Mouse (Mus musculus) limb, embryonic 14.5 days (tissue): Measurements from ENCODE around the gene Mllt6. TPM values are rescaled to one million over a fixed set of nuclear protein-coding genes. Genes with fewer than 3 reads are reported as not detected.

Experiments used
- ATAC-seq: fragments of 200-750 bp; cut with Nextera tagmentation; 2 replicates; pipeline ENCODE4 v1.8.0; 2017; ENCODE audit warnings: low read depth, moderate number of reproducible peaks, moderate TSS enrichment; ENCODE audit not compliant: low FRiP score
- DNase-seq: peaks from one replicate; pipeline ENCODE4 v3.0.0-alpha.2; 2015; ENCODE audit warnings: low spot score
- H3K27ac ChIP-seq: fragments of 300-500 bp; sonication (generic); replicated peaks from 2 replicates; pipeline ENCODE4 v1.5.1; 2014; ENCODE audit warnings: low read depth, mild to moderate bottlenecking, low read length, moderate library complexity, mixed read lengths
- H3K27me3 ChIP-seq: fragments of 300-500 bp; sonication (generic); 2 replicates; pipeline ENCODE4 v1.6.1; 2014; ENCODE audit warnings: low read length, mixed read lengths; ENCODE audit not compliant: control insufficient read depth, insufficient read depth
- H3K36me3 ChIP-seq: fragments of 300-500 bp; sonication (generic); 2 replicates; pipeline ENCODE4 v1.6.1; 2014; ENCODE audit warnings: mild to moderate bottlenecking, low read length, moderate library complexity, mixed read lengths; ENCODE audit not compliant: control insufficient read depth, insufficient read depth
- H3K4me1 ChIP-seq: fragments of 300-500 bp; sonication (generic); 2 replicates; pipeline ENCODE4 v1.6.1; 2014; ENCODE audit warnings: antibody characterized with exemption, low read length, mixed read lengths; ENCODE audit not compliant: control insufficient read depth, insufficient read depth
- H3K4me2 ChIP-seq: fragments of 300-500 bp; sonication (generic); replicated peaks from 2 replicates; pipeline ENCODE4 v1.6.1; 2014; ENCODE audit warnings: low read depth, mild to moderate bottlenecking, low read length, moderate library complexity; ENCODE audit not compliant: severe bottlenecking
- H3K4me3 ChIP-seq: fragments of 300-500 bp; sonication (generic); replicated peaks from 2 replicates; pipeline ENCODE4 v1.5.1; 2014; ENCODE audit warnings: low read length
- H3K9ac ChIP-seq: fragments of 300-500 bp; sonication (generic); 2 replicates; pipeline ENCODE4 v1.6.1; 2014; ENCODE audit warnings: mild to moderate bottlenecking, low read depth, low read length, moderate library complexity; ENCODE audit not compliant: severe bottlenecking
- H3K9me3 ChIP-seq: fragments of 300-500 bp; sonication (generic); 2 replicates; pipeline ENCODE4 v1.6.1; 2016; ENCODE audit warnings: low read length; ENCODE audit not compliant: control insufficient read depth
- POLR2A ChIP-seq: fragments of 200-500 bp; IDR thresholded peaks from 2 replicates; pipeline ENCODE4 v1.8.0; 2012; ENCODE audit warnings: inconsistent platforms, mild to moderate bottlenecking, moderate library complexity, borderline replicate concordance; ENCODE audit not compliant: insufficient read depth, insufficient read length; ENCODE audit errors: extremely low read depth
- WGBS: fragments of 180-500 bp; shearing (Covaris S2); extraction: QIAGEN DNeasy Blood & Tissue Kit; methylation state at CpG from one replicate; pipeline ENCODE4 v1.1.7; 2014; 5-methylcytosine and 5-hydroxymethylcytosine counted together
- polyA plus RNA-seq, 2 experiments: library from polyadenylated mRNA; depleted of rRNA in 1 of 2; stranded (reverse) in 1 of 2; unstranded in 1 of 2; fragments of >200 nt; fragmentation: Nextera tagmentation in 1 of 2; extraction: Ambion mirVana in 1 of 2; gene quantifications; 2 replicates each; pipeline versions ENCODE4 v1.2.1 to v1.2.3; 2012 to 2014

Gene Mllt6
- polyA plus RNA-seq, 2 experiments: 4.9 to 28.6 TPM

DNA sequence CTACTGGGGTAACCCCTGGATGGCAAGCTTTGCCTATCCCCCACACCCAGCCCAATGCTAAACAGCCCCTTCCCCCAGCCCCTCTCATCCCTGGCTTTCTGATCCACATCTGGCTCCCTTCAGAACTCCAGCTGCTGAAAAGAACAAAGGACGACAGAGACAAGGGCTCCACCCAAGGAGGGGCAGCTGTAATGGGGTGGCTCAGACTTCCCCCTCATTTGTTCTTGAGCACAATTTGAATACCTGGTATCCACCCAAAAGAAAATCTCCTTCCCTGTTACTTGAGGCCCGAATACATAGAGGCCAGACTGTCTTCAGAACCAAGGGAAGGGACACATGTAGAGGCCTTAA, 7.9 kb downstream of the Mllt6 start:
- Histone ChIP-seq H3K36me3 (peaks cover 94% of the 10 kb centered on the region), H3K4me3 (no peak overlapping the region), H3K27me3 (no peaks in the 10 kb centered on the region), H3K9me3 (no peaks in the 10 kb centered on the region), H3K27ac (no peak overlapping the region), H3K4me2 (no peak overlapping the region), H3K4me1 (no peaks in the 10 kb centered on the region), H3K9ac (no peak overlapping the region)
- TF ChIP-seq POLR2A: no peak
- DNase-seq (no peak), ATAC-seq (no peak)
- WGBS: 43% methylated on average over 2 of the region's 2 CpGs

DNA sequence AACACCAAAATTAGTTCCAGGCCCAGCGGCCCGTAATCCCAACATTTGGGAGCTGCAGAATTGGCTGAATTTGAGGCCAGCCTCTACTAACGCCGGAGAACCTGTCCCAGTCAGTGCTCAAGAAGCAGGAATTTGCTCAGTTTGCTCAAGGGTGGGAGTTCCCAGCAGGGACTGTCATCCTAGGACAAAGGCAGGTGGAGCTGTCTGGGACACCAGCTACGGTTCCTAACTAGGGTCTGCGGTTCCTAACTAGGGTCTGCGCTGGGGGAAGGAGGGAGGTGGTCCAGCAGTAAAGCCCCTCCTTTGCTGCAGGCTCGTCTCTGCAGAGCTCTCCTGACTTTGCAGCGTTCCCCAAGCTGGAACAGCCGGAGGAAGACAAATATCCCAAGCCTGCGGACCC, 9.9 kb downstream of the Mllt6 start:
- Histone ChIP-seq H3K27ac (no peak overlapping the region), H3K27me3 (no peaks in the 10 kb centered on the region), H3K9me3 (no peaks in the 10 kb centered on the region), H3K36me3 (peaks cover 97% of the 10 kb centered on the region), H3K9ac (no peak overlapping the region), H3K4me1 (no peaks in the 10 kb centered on the region), H3K4me3 (no peak overlapping the region), H3K4me2 (no peak overlapping the region)
- no peak for TF ChIP-seq POLR2A
- 86% methylated on average over 11 of the region's 11 CpGs for WGBS
- ATAC-seq (no peak), DNase-seq (no peak)

DNA sequence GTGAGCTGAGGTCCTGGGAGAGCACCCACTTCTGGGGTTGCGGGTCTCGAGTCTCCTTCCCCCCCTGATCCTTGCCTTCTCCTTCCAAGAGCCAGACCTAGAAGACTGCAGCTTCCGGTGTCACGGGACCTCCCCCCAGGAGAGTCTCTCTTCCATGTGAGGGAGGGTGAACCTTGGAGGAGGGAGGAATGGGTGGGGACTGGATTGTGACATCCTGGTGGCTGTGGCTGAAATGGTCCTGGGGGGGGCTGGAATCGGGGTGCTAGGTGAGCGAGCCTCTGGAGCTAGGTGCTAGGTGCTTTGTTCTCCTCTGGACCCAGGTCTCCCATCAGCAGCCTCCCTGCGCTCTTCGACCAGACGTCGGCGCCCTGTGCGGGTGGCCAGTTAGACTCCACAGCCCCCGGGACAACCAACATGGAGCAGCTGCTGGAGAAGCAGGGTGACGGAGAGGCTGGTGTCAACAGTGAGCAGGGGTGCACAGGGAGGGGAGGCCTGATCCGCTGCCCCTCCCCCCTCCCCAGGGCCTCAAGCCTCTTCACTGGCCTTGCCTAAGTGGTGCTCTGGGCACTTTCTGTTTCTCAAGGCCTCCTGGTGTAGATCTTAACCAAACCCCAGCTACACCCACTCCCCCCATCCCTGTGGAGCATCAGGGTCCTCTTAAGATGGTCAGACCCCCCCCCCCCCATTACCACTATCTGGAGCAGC, 13.0 kb downstream of the Mllt6 start:
- no peaks in the 10 kb centered on the region for H3K4me1 ChIP-seq
- TF ChIP-seq POLR2A: no peak
- no peak for ATAC-seq
- no peak overlapping the region for H3K9ac ChIP-seq
- no peaks in the 10 kb centered on the region for H3K9me3 ChIP-seq
- no peaks in the 10 kb centered on the region for H3K27me3 ChIP-seq
- no peak for DNase-seq
- H3K36me3 ChIP-seq: peaks cover 95% of the 10 kb centered on the region
- H3K4me3 ChIP-seq: no peak overlapping the region
- H3K4me2 ChIP-seq: no peak overlapping the region
- H3K27ac ChIP-seq: no peak overlapping the region
- 83% methylated on average over 15 of the region's 15 CpGs for WGBS

DNA sequence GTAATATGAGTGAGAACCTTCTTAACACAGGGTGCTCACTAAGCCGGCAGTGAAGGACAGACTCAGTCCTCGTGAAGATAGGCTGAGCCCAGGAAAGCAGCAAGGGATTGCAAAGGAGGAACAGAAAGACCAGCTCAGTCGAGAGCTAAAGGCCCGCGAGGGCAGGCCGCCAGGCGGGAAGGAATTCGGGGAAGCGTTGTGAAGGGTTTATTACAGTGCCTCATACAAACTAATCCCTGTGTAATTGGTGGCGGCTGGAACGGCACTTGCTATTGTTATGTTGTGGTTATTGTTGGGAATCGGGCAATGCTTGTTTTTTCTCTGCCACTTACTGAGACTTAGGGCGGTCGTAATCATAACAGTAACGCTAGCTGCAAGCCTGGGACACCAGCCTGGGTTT, 14.2 kb downstream of the Mllt6 start:
- Histone ChIP-seq H3K4me3 (no peak overlapping the region), H3K36me3 (peaks cover 96% of the 10 kb centered on the region), H3K9me3 (no peaks in the 10 kb centered on the region), H3K27me3 (no peaks in the 10 kb centered on the region), H3K4me1 (no peaks in the 10 kb centered on the region), H3K4me2 (no peak overlapping the region), H3K9ac (no peak overlapping the region), H3K27ac (no peak overlapping the region)
- DNase-seq: no peak
- 60% methylated on average over 15 of the region's 15 CpGs for WGBS
- no peak for TF ChIP-seq POLR2A
- ATAC-seq: no peak

DNA sequence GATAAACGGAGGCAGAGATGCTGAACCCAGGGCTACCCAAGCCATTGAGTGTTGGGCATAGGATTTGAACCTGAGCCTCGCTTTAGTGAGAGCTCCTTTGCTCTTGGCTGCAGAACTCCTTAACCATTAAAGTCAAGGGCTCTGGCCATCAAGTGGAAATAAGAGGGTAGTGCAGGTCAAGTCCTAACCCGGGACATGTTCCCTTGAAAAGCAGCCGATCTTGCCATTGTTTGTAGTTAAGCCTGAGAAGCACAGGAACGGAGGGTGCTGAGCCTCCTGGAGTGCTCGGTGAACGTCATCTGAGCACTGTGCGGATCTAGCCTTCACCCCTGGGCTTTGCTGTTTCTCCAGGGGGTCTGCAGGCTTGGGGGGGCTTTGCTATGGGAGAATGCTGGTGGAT, 14.6 kb downstream of the Mllt6 start:
- no peak overlapping the region for H3K9ac ChIP-seq
- ATAC-seq (no peak), DNase-seq (no peak)
- TF ChIP-seq POLR2A: no peak
- no peaks in the 10 kb centered on the region for H3K27me3 ChIP-seq
- peaks cover 95% of the 10 kb centered on the region for H3K36me3 ChIP-seq
- WGBS: 67% methylated on average over 8 of the region's 8 CpGs
- H3K4me3 ChIP-seq: no peak overlapping the region
- no peak overlapping the region for H3K27ac ChIP-seq
- no peak overlapping the region for H3K4me2 ChIP-seq
- no peaks in the 10 kb centered on the region for H3K4me1 ChIP-seq
- H3K9me3 ChIP-seq: no peaks in the 10 kb centered on the region
